Mouse (Mus musculus): ENCODE results near the gene Mypn. TPM values are rescaled to one million over a fixed set of nuclear protein-coding genes. Genes with fewer than 3 reads are reported as not detected.

Gene Mypn
- polyA plus RNA-seq, 1 experiment from 2014 or later: 8.7 TPM

DNA sequence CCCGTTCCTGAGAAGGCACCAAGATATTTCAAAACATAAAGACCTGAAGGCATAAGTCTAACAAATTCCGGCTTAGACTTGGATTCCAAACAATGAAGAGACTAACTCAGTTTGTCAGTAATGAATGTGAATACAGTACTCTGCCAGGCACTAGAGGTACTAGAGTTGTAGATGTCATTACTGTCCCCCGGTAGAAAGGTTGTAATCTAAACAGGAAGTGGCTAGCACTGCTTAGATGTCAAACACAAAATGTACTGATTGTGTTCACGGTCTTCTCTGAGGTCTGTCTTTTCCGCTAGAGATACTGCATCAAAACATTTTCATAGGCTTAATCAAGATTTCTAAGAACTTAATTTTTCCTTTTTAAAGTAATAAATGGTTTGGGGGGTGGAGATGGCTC lies 27.9 kb upstream of the Mypn start:
- no peak overlapping the region for H3K4me2 ChIP-seq (ENCODE audit: low read length)
- 50% methylated on average over 5 of the region's 5 CpGs for WGBS
- H3K4me1 ChIP-seq (ENCODE audit: control insufficient read depth in 2 of 2, insufficient read depth in 2 of 2, low read length in 2 of 2): peaks cover 0 to 12% of the 10 kb centered on the region in 2 experiments; a peak in 3 of 4 replicates
- no peak overlapping the region for H3K9ac ChIP-seq (ENCODE audit: low read length)
- H3K27ac ChIP-seq (replicated peaks in 1 of 2; ENCODE audit: control insufficient read depth in 1 of 2, insufficient read depth in 1 of 2, low read depth in 2 of 2, low read length in 2 of 2): no peak overlapping the region
- no peaks in the 10 kb centered on the region for H3K9me3 ChIP-seq (ENCODE audit: control insufficient read depth, low read length)
- no peaks in the 10 kb centered on the region for H3K27me3 ChIP-seq (ENCODE audit: control insufficient read depth, insufficient read depth, low read length)
- H3K4me3 ChIP-seq (ENCODE audit: control insufficient read depth in 1 of 2, insufficient read depth in 1 of 2, low read depth in 1 of 2, low read length in 2 of 2): no peak overlapping the region
- ATAC-seq (ENCODE audit: insufficient number of reproducible peaks, insufficient read depth, low FRiP score, low read depth): no peak
- H3K36me3 ChIP-seq (ENCODE audit: control insufficient read depth, insufficient read depth, low read length): no peaks in the 10 kb centered on the region

DNA sequence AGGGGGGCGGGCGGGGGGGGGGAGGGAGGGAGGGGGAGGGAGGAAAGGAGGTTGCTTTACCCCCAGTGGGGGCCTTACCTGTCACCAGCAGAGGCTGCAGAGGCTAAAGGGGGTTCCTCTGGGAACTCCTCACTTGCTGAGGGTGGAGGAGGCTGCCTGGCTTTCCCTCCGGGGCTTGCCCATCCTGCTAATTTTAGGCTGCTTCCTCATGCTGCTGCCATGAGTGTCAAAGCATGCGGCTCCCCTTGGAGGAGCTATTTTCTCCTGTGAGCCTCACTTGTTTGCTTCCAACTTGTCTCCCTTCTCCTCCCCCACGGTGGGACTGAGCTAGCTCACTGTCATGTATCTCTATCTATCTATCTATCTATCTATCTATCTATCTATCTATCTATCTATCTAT lies 27.1 kb upstream of the Mypn start:
- Histone ChIP-seq H3K36me3 (ENCODE audit: control insufficient read depth, insufficient read depth, low read length) (no peaks in the 10 kb centered on the region), H3K4me3 (ENCODE audit: control insufficient read depth in 1 of 2, insufficient read depth in 1 of 2, low read depth in 1 of 2, low read length in 2 of 2) (no peak overlapping the region), H3K27ac (replicated peaks in 1 of 2; ENCODE audit: control insufficient read depth in 1 of 2, insufficient read depth in 1 of 2, low read depth in 2 of 2, low read length in 2 of 2) (no peak overlapping the region), H3K9ac (ENCODE audit: low read length) (no peak overlapping the region), H3K4me2 (ENCODE audit: low read length) (no peak overlapping the region), H3K9me3 (ENCODE audit: control insufficient read depth, low read length) (no peaks in the 10 kb centered on the region), H3K27me3 (ENCODE audit: control insufficient read depth, insufficient read depth, low read length) (no peaks in the 10 kb centered on the region), H3K4me1 (ENCODE audit: control insufficient read depth in 2 of 2, insufficient read depth in 2 of 2, low read length in 2 of 2) (peaks cover 0 to 12% of the 10 kb centered on the region in 2 experiments; a peak in 3 of 4 replicates)
- no peak for ATAC-seq (ENCODE audit: insufficient number of reproducible peaks, insufficient read depth, low FRiP score, low read depth)
- WGBS: 4% methylated on average over 3 of the region's 5 CpGs

DNA sequence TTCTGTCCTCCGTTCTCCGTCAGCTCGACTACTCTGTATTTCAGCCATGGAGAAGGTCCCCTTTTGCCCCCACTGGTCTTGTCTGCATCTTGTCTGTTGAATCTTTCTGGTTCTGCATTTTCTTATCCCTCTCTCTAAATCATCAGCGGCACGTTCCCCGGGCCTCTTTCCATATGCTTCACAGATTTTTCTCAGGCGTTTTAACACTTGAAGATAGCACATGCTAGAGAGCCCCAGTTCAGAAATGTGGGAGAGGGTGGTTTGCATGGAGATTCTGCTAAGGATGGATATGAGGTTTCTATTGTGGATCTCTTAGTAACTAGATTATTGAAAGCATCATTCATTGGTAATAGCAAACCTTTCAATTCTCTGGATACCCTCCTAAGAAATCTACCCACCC lies 26.5 kb upstream of the Mypn start:
- no peak overlapping the region; a peak in 1 of 4 replicates for H3K27ac ChIP-seq (replicated peaks in 1 of 2; ENCODE audit: control insufficient read depth in 1 of 2, insufficient read depth in 1 of 2, low read depth in 2 of 2, low read length in 2 of 2)
- no peaks in the 10 kb centered on the region for H3K9me3 ChIP-seq (ENCODE audit: control insufficient read depth, low read length)
- no peak for ATAC-seq (ENCODE audit: insufficient number of reproducible peaks, insufficient read depth, low FRiP score, low read depth)
- no peaks in the 10 kb centered on the region for H3K36me3 ChIP-seq (ENCODE audit: control insufficient read depth, insufficient read depth, low read length)
- H3K27me3 ChIP-seq (ENCODE audit: control insufficient read depth, insufficient read depth, low read length): no peaks in the 10 kb centered on the region
- no peak overlapping the region for H3K4me2 ChIP-seq (ENCODE audit: low read length)
- H3K4me3 ChIP-seq (ENCODE audit: control insufficient read depth in 1 of 2, insufficient read depth in 1 of 2, low read depth in 1 of 2, low read length in 2 of 2): no peak overlapping the region
- peaks cover 0 to 12% of the 10 kb centered on the region in 2 experiments; a peak in 3 of 4 replicates for H3K4me1 ChIP-seq (ENCODE audit: control insufficient read depth in 2 of 2, insufficient read depth in 2 of 2, low read length in 2 of 2)
- no peak overlapping the region for H3K9ac ChIP-seq (ENCODE audit: low read length)
- 69% methylated on average over 7 of the region's 7 CpGs for WGBS

DNA sequence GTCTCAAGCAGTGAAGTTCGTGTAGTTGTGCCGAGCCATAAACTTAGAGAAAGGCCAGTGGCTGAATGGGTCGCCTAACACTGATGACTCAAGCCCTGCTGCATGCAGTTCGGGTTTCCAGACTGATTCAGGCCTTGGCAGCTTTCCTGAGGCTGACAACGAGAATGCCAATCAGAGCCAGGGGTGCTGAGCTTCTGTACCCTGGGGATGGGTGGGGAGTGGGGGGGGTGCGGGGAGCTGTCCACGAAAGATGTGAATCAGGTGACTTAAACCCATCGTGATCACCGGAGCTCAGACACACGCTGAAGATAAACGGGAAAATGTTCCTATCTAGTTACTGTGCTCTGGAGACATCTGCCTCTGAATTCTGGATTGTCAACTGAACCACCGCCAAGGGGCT lies 20.6 kb upstream of the Mypn start:
- no peak overlapping the region for H3K4me2 ChIP-seq (ENCODE audit: low read length)
- ATAC-seq (ENCODE audit: insufficient number of reproducible peaks, insufficient read depth, low FRiP score, low read depth): no peak
- 60% methylated on average over 12 of the region's 12 CpGs for WGBS
- no peaks in the 10 kb centered on the region for H3K9me3 ChIP-seq (ENCODE audit: control insufficient read depth, low read length)
- H3K4me3 ChIP-seq (ENCODE audit: control insufficient read depth in 1 of 2, insufficient read depth in 1 of 2, low read depth in 1 of 2, low read length in 2 of 2): no peak overlapping the region
- no peak overlapping the region for H3K9ac ChIP-seq (ENCODE audit: low read length)
- no peak overlapping the region for H3K27ac ChIP-seq (replicated peaks in 1 of 2; ENCODE audit: control insufficient read depth in 1 of 2, insufficient read depth in 1 of 2, low read depth in 2 of 2, low read length in 2 of 2)
- no peaks in the 10 kb centered on the region for H3K27me3 ChIP-seq (ENCODE audit: control insufficient read depth, insufficient read depth, low read length)
- H3K4me1 ChIP-seq (ENCODE audit: control insufficient read depth in 2 of 2, insufficient read depth in 2 of 2, low read length in 2 of 2): no peaks in the 10 kb centered on the region
- H3K36me3 ChIP-seq (ENCODE audit: control insufficient read depth, insufficient read depth, low read length): no peaks in the 10 kb centered on the region

DNA sequence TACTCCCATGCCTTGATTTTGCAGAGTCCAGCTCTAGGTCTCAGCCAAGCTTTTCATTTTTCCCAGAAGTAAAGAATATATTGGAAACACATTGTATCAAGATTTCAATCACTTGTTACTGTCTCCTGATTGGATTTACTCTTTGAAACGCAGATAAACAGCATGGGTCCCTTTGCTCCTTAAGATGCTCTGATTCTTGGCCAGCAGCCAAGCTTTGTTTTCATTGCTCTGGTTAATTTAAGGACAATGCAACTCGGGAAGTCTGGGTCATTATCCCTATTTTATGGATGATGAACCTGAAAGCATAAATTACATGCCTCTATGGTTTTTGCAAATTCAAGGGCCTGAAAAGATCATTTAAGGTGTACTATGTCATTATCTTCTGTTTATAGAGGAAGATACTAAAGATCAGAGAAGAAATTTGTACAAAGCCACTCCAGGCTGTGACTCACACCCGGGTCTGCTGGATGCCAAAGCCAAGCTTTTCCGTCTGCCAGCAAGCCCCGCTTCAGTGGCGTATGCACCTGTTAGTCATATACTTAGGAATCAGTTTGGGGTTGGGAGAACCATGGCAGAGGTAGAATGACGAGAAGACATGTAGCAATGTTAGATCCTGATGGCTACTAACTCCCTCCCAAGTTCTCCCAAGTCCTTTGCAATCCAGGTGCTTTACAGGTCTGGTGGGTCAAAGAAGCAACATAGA lies 17.5 kb upstream of the Mypn start:
- no peak overlapping the region for H3K9ac ChIP-seq (ENCODE audit: low read length)
- H3K4me2 ChIP-seq (ENCODE audit: low read length): no peak overlapping the region
- H3K36me3 ChIP-seq (ENCODE audit: control insufficient read depth, insufficient read depth, low read length): no peaks in the 10 kb centered on the region
- no peak overlapping the region for H3K27ac ChIP-seq (replicated peaks in 1 of 2; ENCODE audit: control insufficient read depth in 1 of 2, insufficient read depth in 1 of 2, low read depth in 2 of 2, low read length in 2 of 2)
- H3K4me1 ChIP-seq (ENCODE audit: control insufficient read depth in 2 of 2, insufficient read depth in 2 of 2, low read length in 2 of 2): no peaks in the 10 kb centered on the region
- WGBS: 68% methylated on average over 7 of the region's 7 CpGs
- H3K4me3 ChIP-seq (ENCODE audit: control insufficient read depth in 1 of 2, insufficient read depth in 1 of 2, low read depth in 1 of 2, low read length in 2 of 2): no peak overlapping the region
- no peaks in the 10 kb centered on the region for H3K27me3 ChIP-seq (ENCODE audit: control insufficient read depth, insufficient read depth, low read length)
- ATAC-seq (ENCODE audit: insufficient number of reproducible peaks, insufficient read depth, low FRiP score, low read depth): no peak
- no peaks in the 10 kb centered on the region for H3K9me3 ChIP-seq (ENCODE audit: control insufficient read depth, low read length)

DNA sequence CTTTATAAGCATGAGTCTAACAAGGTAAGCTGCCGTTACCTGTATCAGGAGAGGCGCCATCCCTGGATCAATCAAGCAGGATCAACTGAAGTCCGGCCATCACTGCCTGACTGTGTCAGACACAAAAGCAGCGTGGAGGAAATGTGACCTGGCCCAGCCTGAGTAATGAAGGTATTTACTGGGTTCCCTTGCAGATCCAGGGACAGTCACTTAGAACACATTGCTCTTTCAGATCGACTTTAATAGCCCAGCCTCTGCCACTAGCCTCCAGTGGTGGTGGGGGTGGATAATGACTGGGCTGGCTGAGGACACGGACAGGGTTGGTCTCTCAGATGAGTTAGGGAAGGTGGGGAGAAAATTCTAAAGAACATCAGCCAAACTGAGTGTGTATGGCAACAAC lies 5.1 kb upstream of the Mypn start:
- Histone ChIP-seq H3K27me3 (ENCODE audit: control insufficient read depth, insufficient read depth, low read length) (no peaks in the 10 kb centered on the region), H3K27ac (replicated peaks in 1 of 2; ENCODE audit: control insufficient read depth in 1 of 2, insufficient read depth in 1 of 2, low read depth in 2 of 2, low read length in 2 of 2) (no peak overlapping the region), H3K36me3 (ENCODE audit: control insufficient read depth, insufficient read depth, low read length) (no peaks in the 10 kb centered on the region), H3K9ac (ENCODE audit: low read length) (no peak overlapping the region), H3K4me2 (ENCODE audit: low read length) (no peak overlapping the region), H3K4me1 (ENCODE audit: control insufficient read depth in 2 of 2, insufficient read depth in 2 of 2, low read length in 2 of 2) (no peaks in the 10 kb centered on the region), H3K4me3 (ENCODE audit: control insufficient read depth in 1 of 2, insufficient read depth in 1 of 2, low read depth in 1 of 2, low read length in 2 of 2) (no peak overlapping the region), H3K9me3 (ENCODE audit: control insufficient read depth, low read length) (no peaks in the 10 kb centered on the region)
- ATAC-seq (ENCODE audit: insufficient number of reproducible peaks, insufficient read depth, low FRiP score, low read depth): no peak
- 67% methylated on average over 6 of the region's 6 CpGs for WGBS

GRCm38 (mm10) chr10:63203002-63203401 lies 750 bp downstream of the Mypn start:
- Histone ChIP-seq H3K36me3 (ENCODE audit: control insufficient read depth, insufficient read depth, low read length) (no peaks in the 10 kb centered on the region), H3K9me3 (ENCODE audit: control insufficient read depth, low read length) (no peaks in the 10 kb centered on the region), H3K4me1 (ENCODE audit: control insufficient read depth in 2 of 2, insufficient read depth in 2 of 2, low read length in 2 of 2) (peaks cover 4 to 14% of the 10 kb centered on the region in 2 experiments; a peak in 3 of 4 replicates), H3K27ac (replicated peaks in 1 of 2; ENCODE audit: control insufficient read depth in 1 of 2, insufficient read depth in 1 of 2, low read depth in 2 of 2, low read length in 2 of 2) (peak overlapping the region in 1 of 2 experiments; percentile 73; a peak in 2 of 4 replicates), H3K9ac (ENCODE audit: low read length) (peak overlapping the region; percentile 69), H3K4me3 (ENCODE audit: control insufficient read depth in 1 of 2, insufficient read depth in 1 of 2, low read depth in 1 of 2, low read length in 2 of 2) (peak overlapping the region; percentile 28 to 45), H3K4me2 (ENCODE audit: low read length) (peak overlapping the region; percentile 61), H3K27me3 (ENCODE audit: control insufficient read depth, insufficient read depth, low read length) (no peaks in the 10 kb centered on the region)
- no peak for ATAC-seq (ENCODE audit: insufficient number of reproducible peaks, insufficient read depth, low FRiP score, low read depth)
- 53% methylated on average over 3 of the region's 3 CpGs for WGBS

DNA sequence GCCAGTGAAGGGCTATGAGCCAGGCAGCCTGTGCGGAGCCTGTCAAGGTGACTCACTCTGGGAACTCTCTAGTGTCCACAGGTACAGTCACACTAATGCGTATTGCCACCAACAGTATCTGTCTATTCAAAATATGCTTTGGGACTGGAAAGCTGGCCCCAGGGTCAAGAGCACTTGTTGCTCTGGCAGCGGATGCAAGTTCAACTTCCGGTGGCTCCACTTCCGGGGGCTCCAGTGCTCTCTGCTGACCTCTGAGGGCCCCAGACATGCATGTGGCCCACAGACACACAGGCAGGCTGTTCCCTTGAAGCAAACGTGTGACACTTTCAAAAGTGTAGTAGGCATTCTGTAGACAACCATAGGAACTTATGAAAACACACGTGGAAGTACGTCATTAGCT lies 2.2 kb downstream of the Mypn start:
- no peaks in the 10 kb centered on the region for H3K9me3 ChIP-seq (ENCODE audit: control insufficient read depth, low read length)
- no peak for ATAC-seq (ENCODE audit: insufficient number of reproducible peaks, insufficient read depth, low FRiP score, low read depth)

More for the DNA sequence above, 2.2 kb downstream of the Mypn start:
- no peak overlapping the region for H3K9ac ChIP-seq (ENCODE audit: low read length)
- no peaks in the 10 kb centered on the region for H3K36me3 ChIP-seq (ENCODE audit: control insufficient read depth, insufficient read depth, low read length)
- 68% methylated on average over 8 of the region's 8 CpGs for WGBS
- no peak overlapping the region for H3K4me3 ChIP-seq (ENCODE audit: control insufficient read depth in 1 of 2, insufficient read depth in 1 of 2, low read depth in 1 of 2, low read length in 2 of 2)
- H3K4me2 ChIP-seq (ENCODE audit: low read length): no peak overlapping the region
- H3K27ac ChIP-seq (replicated peaks in 1 of 2; ENCODE audit: control insufficient read depth in 1 of 2, insufficient read depth in 1 of 2, low read depth in 2 of 2, low read length in 2 of 2): no peak overlapping the region
- H3K4me1 ChIP-seq (ENCODE audit: control insufficient read depth in 2 of 2, insufficient read depth in 2 of 2, low read length in 2 of 2): peaks cover 4 to 14% of the 10 kb centered on the region in 2 experiments; a peak in 3 of 4 replicates
- H3K27me3 ChIP-seq (ENCODE audit: control insufficient read depth, insufficient read depth, low read length): no peaks in the 10 kb centered on the region
